Mouse (Mus musculus) ES-E14 (cell line): ENCODE data around the gene Fam71f1. TPM values are rescaled to one million over a fixed set of nuclear protein-coding genes. Genes with fewer than 3 reads are reported as not detected.
A peak's percentile ranks its signal among the peaks of the same experiment; 100 is the strongest.
"Not testable (repeated sequence)": the region's sequence is repeated elsewhere in the genome, so short reads cannot be mapped to it uniquely, and the experiment has no call there.

Experiments used
- DNase-seq: peaks from one replicate; pipeline ENCODE4 v3.0.0-alpha.2; 2013; ENCODE audit warnings: low read depth, low spot score
- H3K27ac ChIP-seq: 2 replicates; pipeline ENCODE4 v1.5.1; 2012; ENCODE audit warnings: low read depth, mild to moderate bottlenecking, low read length, moderate library complexity, mixed read lengths; ENCODE audit not compliant: poor library complexity, insufficient read depth, severe bottlenecking
- H3K36me3 ChIP-seq: 2 replicates; pipeline ENCODE4 v1.6.1; 2012; ENCODE audit warnings: mild to moderate bottlenecking, low read length, moderate library complexity, mixed read lengths; ENCODE audit not compliant: control insufficient read depth, poor library complexity, insufficient read depth, severe bottlenecking
- H3K4me1 ChIP-seq, 2 experiments: fragments of 150-350 bp in 1 of 2; sonication (generic) in 1 of 2; 2 replicates each; pipeline ENCODE4 v1.6.1; 2012; ENCODE audit warnings: low read length in 2 of 2, mild to moderate bottlenecking in 1 of 2, mixed read lengths in 1 of 2; ENCODE audit not compliant: control insufficient read depth in 2 of 2, insufficient read depth in 2 of 2, poor library complexity in 1 of 2
- H3K4me3 ChIP-seq, 2 experiments: fragments of 150-350 bp in 1 of 2; sonication (generic) in 1 of 2; 2 replicates each; pipeline ENCODE4 v1.5.1; 2012; ENCODE audit warnings: low read length in 2 of 2, low read depth in 1 of 2, mild to moderate bottlenecking in 1 of 2, mixed read lengths in 1 of 2; ENCODE audit not compliant: insufficient read depth in 1 of 2, poor library complexity in 1 of 2, severe bottlenecking in 1 of 2
- H3K9ac ChIP-seq: 2 replicates; pipeline ENCODE4 v1.6.1; 2012; ENCODE audit warnings: low read depth, mild to moderate bottlenecking, low read length, mixed read lengths; ENCODE audit not compliant: poor library complexity, insufficient read depth, severe bottlenecking
- H3K9me3 ChIP-seq: fragments of 150-350 bp; sonication (generic); 2 replicates; pipeline ENCODE4 v1.6.1; 2012; ENCODE audit warnings: low read depth, mild to moderate bottlenecking, low read length; ENCODE audit not compliant: control insufficient read depth, insufficient read depth
- CHD2 ChIP-seq: IDR thresholded peaks from 2 replicates; pipeline ENCODE4 v1.6.1; 2014; ENCODE audit warnings: mild to moderate bottlenecking, low read depth, low read length, inconsistent platforms
- HCFC1 ChIP-seq: IDR thresholded peaks from 2 replicates; pipeline ENCODE4 v1.6.1; 2012; ENCODE audit warnings: low read length, inconsistent platforms, borderline replicate concordance; ENCODE audit not compliant: insufficient read depth
- MAFK ChIP-seq: IDR thresholded peaks from 2 replicates; pipeline ENCODE4 v1.6.1; 2014; ENCODE audit warnings: mild to moderate bottlenecking, low read depth, low read length, inconsistent platforms; ENCODE audit not compliant: insufficient read depth
- ZC3H11A ChIP-seq: IDR thresholded peaks from 2 replicates; pipeline ENCODE4 v1.6.1; 2012; ENCODE audit warnings: low read depth, mild to moderate bottlenecking, inconsistent platforms, low read length, borderline replicate concordance
- ZNF384 ChIP-seq: IDR thresholded peaks from 2 replicates; pipeline ENCODE4 v1.6.1; 2012; ENCODE audit warnings: low read depth, low read length, inconsistent platforms
- in situ Hi-C, 2 experiments: fragments of 600-800 bp; cut with MboI; formaldehyde crosslinking; loops; one replicate each; pipeline ENCODE4 v1.15.1; 2025; ENCODE audit warnings: low sequenced_read_pairs in 2 of 2, inconsistent platforms in 1 of 2; ENCODE audit not compliant: unreplicated experiment in 2 of 2
- total RNA-seq: library from RNA; depleted of rRNA; stranded (reverse); fragments of 300-350 nt; gene quantifications from 2 replicates; pipeline ENCODE4 v1.2.3, GENCODE M21; 2012

Gene Fam71f1
- total RNA-seq, 1 experiment = 0.80 TPM

DNA sequence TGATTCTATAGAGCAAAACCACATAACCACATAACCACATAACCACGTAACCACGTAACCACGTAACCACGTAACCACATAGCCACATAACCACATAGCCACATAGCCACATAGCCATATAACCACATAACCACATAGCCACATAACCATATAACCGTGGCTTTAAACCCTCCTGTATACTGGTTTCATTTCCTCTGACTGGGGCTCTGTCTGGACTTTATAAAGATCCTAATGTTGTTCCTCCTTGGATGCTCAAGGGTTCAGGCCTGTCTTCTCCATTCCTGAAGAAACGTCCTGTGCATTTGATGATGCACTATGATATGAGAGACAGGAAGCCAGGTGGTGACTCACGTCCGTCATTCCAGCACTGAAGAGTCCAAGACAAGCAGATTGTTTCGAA, 8.0 kb downstream of the Fam71f1 start:
- DNase-seq = no peak
- H3K9ac ChIP-seq = no peak overlapping the region
- peaks cover 0 to 2% of the 10 kb centered on the region in 2 experiments; a peak in 2 of 4 replicates for H3K4me1 ChIP-seq
- no peak overlapping the region for H3K4me3 ChIP-seq
- in situ Hi-C loops = no loop called here
- no peak overlapping the region for H3K27ac ChIP-seq
- no peak for TF ChIP-seq CHD2
- no peak for TF ChIP-seq MAFK
- no peak for TF ChIP-seq HCFC1
- TF ChIP-seq ZNF384 = no peak
- no peak for TF ChIP-seq ZC3H11A
- H3K36me3 ChIP-seq = no peaks in the 10 kb centered on the region
- no peaks in the 10 kb centered on the region for H3K9me3 ChIP-seq

DNA sequence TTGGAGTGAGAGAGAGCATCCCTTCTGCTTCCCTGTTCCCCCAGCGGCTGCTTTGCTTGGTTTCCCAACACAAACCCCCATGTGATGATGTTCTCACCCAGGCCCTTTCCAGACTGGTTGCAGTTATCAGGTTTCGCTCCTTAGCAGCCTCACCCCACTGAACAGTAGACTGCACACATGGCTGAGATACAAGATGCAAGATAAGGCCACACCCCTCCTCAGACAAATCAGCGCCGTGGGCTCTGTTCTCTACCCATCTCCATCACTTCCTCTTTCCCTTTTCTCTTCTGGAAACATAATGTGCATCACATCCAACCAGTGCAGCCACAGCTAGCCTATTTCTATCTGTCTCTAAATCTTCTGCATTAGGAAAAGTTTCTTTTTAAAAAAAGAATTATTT, 10.6 kb downstream of the Fam71f1 start:
- DNase-seq = no peak
- Histone ChIP-seq H3K36me3 (no peaks in the 10 kb centered on the region), H3K4me3 (no peak overlapping the region), H3K9ac (no peak overlapping the region), H3K9me3 (no peaks in the 10 kb centered on the region), H3K4me1 (peaks cover 0 to 2% of the 10 kb centered on the region in 2 experiments; a peak in 2 of 4 replicates), H3K27ac (no peak overlapping the region)
- in situ Hi-C loops = no loop called here
- TF ChIP-seq MAFK = no peak
- no peak for TF ChIP-seq HCFC1
- TF ChIP-seq ZNF384 = no peak
- no peak for TF ChIP-seq ZC3H11A
- no peak for TF ChIP-seq CHD2

DNA sequence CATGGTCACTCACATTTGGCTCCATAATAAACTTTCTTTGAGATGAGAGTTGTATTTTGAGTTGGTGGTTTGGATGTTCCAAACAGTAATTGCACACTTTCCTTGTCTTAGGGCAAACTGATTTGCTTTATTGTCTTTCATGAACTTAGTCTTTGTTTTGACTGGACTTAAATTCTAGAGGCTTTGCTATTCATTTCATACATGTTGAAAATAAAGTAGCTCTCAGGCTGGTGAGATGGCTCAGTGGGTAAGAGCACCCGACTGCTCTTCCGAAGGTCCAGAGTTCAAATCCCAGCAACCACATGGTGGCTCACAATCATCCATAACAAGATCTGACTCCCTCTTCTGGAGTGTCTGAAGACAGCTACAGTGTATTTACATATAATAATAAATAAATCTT, 27.6 kb downstream of the Fam71f1 start:
- H3K4me1 ChIP-seq, H3K27ac ChIP-seq, in situ Hi-C loops, DNase-seq, H3K4me3 ChIP-seq, H3K9me3 ChIP-seq, H3K9ac ChIP-seq, H3K36me3 ChIP-seq: not testable (repeated sequence)

DNA sequence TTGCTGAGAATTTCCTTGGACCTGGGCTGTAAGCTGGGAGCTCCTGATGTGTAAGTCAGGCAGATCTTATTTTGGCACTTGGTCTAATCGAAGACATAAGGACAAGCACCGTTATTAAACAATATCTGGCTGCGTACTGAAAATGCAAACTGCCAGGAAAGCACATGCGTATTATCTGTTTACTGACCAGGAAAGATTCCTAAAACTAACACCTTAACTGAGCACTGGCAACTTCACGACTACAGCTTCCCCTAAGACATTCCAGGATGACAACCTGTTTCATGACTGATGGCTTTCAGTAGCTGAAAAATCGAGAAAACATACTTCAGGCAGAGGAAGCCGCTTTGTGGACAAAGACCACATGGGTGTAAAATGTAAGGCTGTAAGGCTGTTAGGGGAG, 28.2 kb downstream of the Fam71f1 start:
- Histone ChIP-seq H3K4me1 (peaks cover 0 to 3% of the 10 kb centered on the region in 2 experiments; a peak in 1 of 4 replicates), H3K9ac (peak overlapping the region; percentile 74), H3K36me3 (no peaks in the 10 kb centered on the region), H3K4me3 (peak overlapping the region; percentile 96 to 97), H3K27ac (peak overlapping the region; percentile 37; the same call in 1 of the 2 replicates), H3K9me3 (no peaks in the 10 kb centered on the region)
- TF ChIP-seq CHD2 = no peak
- DNase-seq = no peak
- in situ Hi-C loops = no loop called here

DNA sequence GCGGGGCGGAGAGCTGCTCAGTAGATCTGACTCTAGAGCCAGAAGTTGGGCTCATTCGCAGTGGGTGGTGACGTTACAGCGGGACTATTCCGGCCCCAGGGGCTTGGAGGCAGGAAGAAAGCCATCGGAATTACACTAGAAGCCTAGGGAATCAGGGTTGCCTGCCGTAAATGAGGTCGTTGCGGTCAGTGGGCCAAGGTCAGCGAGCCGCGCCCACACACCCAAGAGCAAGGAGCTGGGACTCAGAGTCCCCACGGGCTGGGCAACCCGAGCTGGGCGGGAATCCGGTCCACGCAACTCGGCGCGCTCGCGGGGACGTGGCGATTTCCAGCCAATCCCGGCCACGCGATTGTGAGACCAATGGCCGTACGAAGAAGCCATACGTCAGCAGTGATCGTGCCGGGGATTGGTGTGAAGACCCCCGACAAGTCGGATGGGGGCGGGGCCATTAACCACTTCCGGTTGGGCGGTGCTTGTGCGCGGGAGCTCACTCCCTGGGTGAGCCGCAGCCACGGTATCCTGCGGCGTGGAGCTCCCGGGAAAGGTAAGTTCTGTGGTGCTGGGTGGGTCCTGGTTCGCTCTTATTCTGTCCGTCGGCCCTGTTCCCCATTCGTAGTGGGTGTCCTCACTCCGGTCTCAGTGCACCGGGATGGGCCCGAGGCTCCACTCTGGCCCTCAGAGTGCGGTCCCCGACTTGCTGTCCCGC, 28.9 kb downstream of the Fam71f1 start, which contains the start of gene Calu:
Gene Calu, plus strand, starts transcription at position 405 of the 706 bp plus-strand sequence.
- TF ChIP-seq HCFC1 = no peak; the same call in 1 of the 2 replicates
- peak within 1 kb of the TSS; percentile 93 for H3K9ac ChIP-seq
- no peaks in the 10 kb centered on the region for H3K36me3 ChIP-seq
- no peaks in the 10 kb centered on the region for H3K9me3 ChIP-seq
- H3K4me3 ChIP-seq = peak within 1 kb of the TSS; percentile 96 to 97
- DNase-seq = peak; percentile 98
- H3K4me1 ChIP-seq = peaks cover 0 to 3% of the 10 kb centered on the region in 2 experiments; a peak in 1 of 4 replicates
- in situ Hi-C loops = no loop called here
- H3K27ac ChIP-seq = peak within 1 kb of the TSS; percentile 37
